In genomic region chr12:103393528-103393927, GRCm38 (mm10) we compare ENCODE assay signal across 13 mouse cellular contexts. TPM values are rescaled to one million over a fixed set of nuclear protein-coding genes. Genes with fewer than 3 reads are reported as not detected.
DNase-seq lines count a peak whose midpoint lies in the region; ATAC-seq and TF ChIP-seq lines count a peak whose summit lies in the region.
"Had no signal": no experiment of that assay in that cellular context is flagged by ENCODE, and none has a peak within 500 bp of the region (broad histone marks: within the 10 kb centered on the region; RNA-seq: fewer than 3 reads in every experiment).

No protein-coding gene starts in this region.

- peaks cover 78% of the 10 kb centered on the region for H3K4me1 ChIP-seq in heart, embryonic 12.5 days (replicated peaks)
- H3K4me1 ChIP-seq in heart, adult 2 months (ENCODE audit: control insufficient read depth, insufficient read depth, low read length) = peaks cover 3% of the 10 kb centered on the region
- peaks cover 3% of the 10 kb centered on the region; the same call in 1 of the 2 replicates for H3K4me1 ChIP-seq in bone marrow, adult 2 months (ENCODE audit: control insufficient read depth, insufficient read depth, low read length)
- H3K4me1 ChIP-seq in midbrain, embryonic 13.5 days (replicated peaks) = peaks cover 13% of the 10 kb centered on the region
- peaks cover 10% of the 10 kb centered on the region; the same call in 1 of the 2 replicates for H3K4me1 ChIP-seq in forebrain, embryonic 12.5 days

- H3K27ac ChIP-seq in heart, embryonic 12.5 days (ENCODE audit: poor library complexity, severe bottlenecking) = peak overlapping the region; percentile 54; the same call in 1 of the 2 replicates
- H3K27ac ChIP-seq in heart, adult 2 months = no peak overlapping the region
- peak overlapping the region; percentile 81 for H3K27ac ChIP-seq in bone marrow, adult 2 months (ENCODE audit: control insufficient read depth, insufficient read depth, low read depth, low read length, poor library complexity)
- no peak overlapping the region for H3K27ac ChIP-seq in midbrain, embryonic 13.5 days
- no peak overlapping the region for H3K27ac ChIP-seq in forebrain, embryonic 12.5 days

- peak; percentile 81 for ATAC-seq in heart, embryonic 12.5 days (ENCODE audit: insufficient number of reproducible peaks, low FRiP score)
- ATAC-seq in granulocyte monocyte progenitor cell, adult 5-6 weeks (replicated peaks; ENCODE audit: poor library complexity, severe bottlenecking) = peak; percentile 45
- peak; percentile 60 for ATAC-seq in megakaryocyte, adult 5-6 weeks (ENCODE audit: poor library complexity, severe bottlenecking)
- ATAC-seq in midbrain, embryonic 13.5 days = no peak
- no peak for ATAC-seq in forebrain, embryonic 12.5 days (ENCODE audit: low FRiP score)

- DNase-seq in heart, adult 2 months = no peak
- DNase-seq in layer of hippocampus, postnatal 10 days (ENCODE audit: low spot score in 2 of 2) = no peak
- DNase-seq: adrenal gland, postnatal 25 days; cerebellum, adult 9-11 months; kidney, postnatal 36 days; lung, adult 18-20 months; thymus, postnatal 36 days had no signal

- no peak for TF ChIP-seq EP300 in heart, adult 2 months (IDR thresholded peaks at IDR 0.05; ENCODE audit: insufficient read depth, low read depth, low read length)

- no peaks in the 10 kb centered on the region for H3K36me3 ChIP-seq in heart, embryonic 12.5 days
- H3K36me3 ChIP-seq in heart, adult 2 months (ENCODE audit: control insufficient read depth, insufficient read depth, low read length) = no peaks in the 10 kb centered on the region
- no peaks in the 10 kb centered on the region for H3K36me3 ChIP-seq in midbrain, embryonic 13.5 days
- H3K36me3 ChIP-seq in forebrain, embryonic 12.5 days (replicated peaks) = no peaks in the 10 kb centered on the region

- peak overlapping the region; percentile 46; the same call in 1 of the 2 replicates for H3K9ac ChIP-seq in heart, embryonic 12.5 days
- H3K9ac ChIP-seq in heart, adult 2 months (ENCODE audit: low read depth, low read length) = no peak overlapping the region
- H3K9ac ChIP-seq in midbrain, embryonic 13.5 days (replicated peaks) = no peak overlapping the region
- H3K9ac ChIP-seq in forebrain, embryonic 12.5 days = no peak overlapping the region

- 26% methylated on average over 6 of the region's 6 CpGs for WGBS in heart, embryonic 12.5 days
- 64% methylated on average over 6 of the region's 6 CpGs for WGBS in heart, adult 2 months
- 38% methylated on average over 6 of the region's 6 CpGs for WGBS in bone marrow, adult 2 months
- 51% methylated on average over 6 of the region's 6 CpGs for WGBS in midbrain, embryonic 13.5 days
- 76% methylated on average over 6 of the region's 6 CpGs for WGBS in forebrain, embryonic 12.5 days

- no peak for TF ChIP-seq CTCF in heart, adult 2 months (IDR thresholded peaks at IDR 0.05)
- no peak for TF ChIP-seq CTCF in bone marrow, adult 2 months (IDR thresholded peaks at IDR 0.05; ENCODE audit: control insufficient read depth, insufficient read depth, low read length)

- no peak for TF ChIP-seq POLR2A in heart, adult 2 months (IDR thresholded peaks at IDR 0.05; ENCODE audit: insufficient read depth, low read depth, low read length)
- no peak for TF ChIP-seq POLR2A in bone marrow, adult 2 months (IDR thresholded peaks at IDR 0.05; ENCODE audit: borderline replicate concordance, control insufficient read depth, low read depth, low read length)

- no peaks in the 10 kb centered on the region for H3K27me3 ChIP-seq in heart, embryonic 12.5 days (replicated peaks)
- H3K27me3 ChIP-seq in heart, adult 2 months (ENCODE audit: control insufficient read depth, insufficient read depth, low read length) = no peaks in the 10 kb centered on the region
- H3K27me3 ChIP-seq in midbrain, embryonic 13.5 days = no peaks in the 10 kb centered on the region
- H3K27me3 ChIP-seq in forebrain, embryonic 12.5 days = no peaks in the 10 kb centered on the region

- H3K79me2 ChIP-seq in heart, adult 2 months (replicated peaks; ENCODE audit: control insufficient read depth, insufficient read depth, low read length) = no peaks in the 10 kb centered on the region

- H3K4me3 ChIP-seq in heart, embryonic 12.5 days = no peak overlapping the region
- no peak overlapping the region for H3K4me3 ChIP-seq in heart, adult 2 months
- H3K4me3 ChIP-seq in bone marrow, adult 2 months (replicated peaks; ENCODE audit: control insufficient read depth, low read depth, low read length) = no peak overlapping the region
- H3K4me3 ChIP-seq in midbrain, embryonic 13.5 days (replicated peaks) = no peak overlapping the region
- no peak overlapping the region for H3K4me3 ChIP-seq in forebrain, embryonic 12.5 days (replicated peaks)

- peak overlapping the region; percentile 12; the same call in 1 of the 2 replicates for H3K4me2 ChIP-seq in heart, embryonic 12.5 days
- H3K4me2 ChIP-seq in midbrain, embryonic 13.5 days (replicated peaks) = no peak overlapping the region
- H3K4me2 ChIP-seq in forebrain, embryonic 12.5 days = no peak overlapping the region

- intact Hi-C loops in heart, adult 2 months (cut with DNase I) = no loop called here

- H3K9me3 ChIP-seq in heart, embryonic 12.5 days (replicated peaks) = no peaks in the 10 kb centered on the region
- H3K9me3 ChIP-seq in midbrain, embryonic 13.5 days = no peaks in the 10 kb centered on the region
- no peaks in the 10 kb centered on the region for H3K9me3 ChIP-seq in forebrain, embryonic 12.5 days

RNA-seq across cellular contexts. Expression of gene Otub2, which starts 5.0 kb away (rescaled TPM):
- 17.7 and 18.4 TPM in 2 replicates for polyA plus RNA-seq in heart, embryonic 12.5 days (2016; fragmentation: Nextera tagmentation; extraction: Ambion mirVana)
- 1 to 10 TPM; 3.1 to 3.2 TPM for total RNA-seq in heart, adult 2 months (2021)
- polyA plus RNA-seq in heart, adult 2 months (2012; rRNA removed) = 4.1 and 6.4 TPM in 2 replicates
- polyA plus RNA-seq in bone marrow, adult 2 months (2011; ENCODE audit: insufficient read depth, insufficient read length, low replicate concordance, missing spikeins) = 9.0 and 13.3 TPM in 2 replicates
- total RNA-seq in granulocyte monocyte progenitor cell, adult 5-6 weeks (2014; fragmentation: Nextera tagmentation) = 0.56 and 0.66 TPM in 2 replicates
- total RNA-seq in granulocyte monocyte progenitor cell, adult 5-6 weeks (2017) = 0.67 and 0.78 TPM in 2 replicates
- total RNA-seq in megakaryocyte, adult 5-6 weeks (2015) = 1.1 and 1.4 TPM in 2 replicates
- 0.77 and 1.1 TPM in 2 replicates for total RNA-seq in megakaryocyte, adult 5-6 weeks (2017)
- 10 to 100 TPM; 32.5 to 33.5 TPM for total RNA-seq in layer of hippocampus, postnatal 10 days (2021)
- 18.3 and 19.6 TPM in 2 replicates for polyA plus RNA-seq in midbrain, embryonic 13.5 days (2015; fragmentation: Nextera tagmentation; extraction: Ambion mirVana)
- polyA plus RNA-seq in forebrain, embryonic 12.5 days (2016; fragmentation: Nextera tagmentation; extraction: Ambion mirVana) = 13.7 and 15.1 TPM in 2 replicates

RNA-seq across cellular contexts. Expression of gene 9330161L09Rik, which starts 14.1 kb away (rescaled TPM):
- 0.39 and 0.46 TPM in 2 replicates for polyA plus RNA-seq in heart, embryonic 12.5 days (2016; fragmentation: Nextera tagmentation; extraction: Ambion mirVana)
- total RNA-seq in heart, adult 2 months (2021) = 1 to 10 TPM; 1.4 to 1.6 TPM
- 0.61 and 1.00 TPM in 2 replicates for polyA plus RNA-seq in heart, adult 2 months (2012; rRNA removed)
- polyA plus RNA-seq in bone marrow, adult 2 months (2011; ENCODE audit: insufficient read depth, insufficient read length, low replicate concordance, missing spikeins) = 0.99 TPM in 1 of 2 replicates, not detected in the other
- total RNA-seq in granulocyte monocyte progenitor cell, adult 5-6 weeks (2014; fragmentation: Nextera tagmentation) = 1.3 and 5.6 TPM in 2 replicates
- total RNA-seq in granulocyte monocyte progenitor cell, adult 5-6 weeks (2017) = 0.31 and 0.52 TPM in 2 replicates
- total RNA-seq in megakaryocyte, adult 5-6 weeks (2015) = 0.94 TPM in 1 of 2 replicates, not detected in the other
- total RNA-seq in megakaryocyte, adult 5-6 weeks (2017) = 0.89 and 1.4 TPM in 2 replicates
- total RNA-seq in layer of hippocampus, postnatal 10 days (2021) = 1 to 10 TPM; 2.5 to 2.8 TPM
- 0.68 and 1.2 TPM in 2 replicates for polyA plus RNA-seq in midbrain, embryonic 13.5 days (2015; fragmentation: Nextera tagmentation; extraction: Ambion mirVana)
- 0.38 and 0.87 TPM in 2 replicates for polyA plus RNA-seq in forebrain, embryonic 12.5 days (2016; fragmentation: Nextera tagmentation; extraction: Ambion mirVana)

RNA-seq across cellular contexts. Expression of gene Ddx24, which starts 32.1 kb away (rescaled TPM):
- polyA plus RNA-seq in heart, embryonic 12.5 days (2016; fragmentation: Nextera tagmentation; extraction: Ambion mirVana) = 72.3 and 78.7 TPM in 2 replicates
- 10 to 100 TPM; 85.3 to 89.3 TPM for total RNA-seq in heart, adult 2 months (2021)
- 30.2 and 46.0 TPM in 2 replicates for polyA plus RNA-seq in heart, adult 2 months (2012; rRNA removed)
- polyA plus RNA-seq in bone marrow, adult 2 months (2011; ENCODE audit: insufficient read depth, insufficient read length, low replicate concordance, missing spikeins) = 23.2 and 40.5 TPM in 2 replicates
- 54.0 and 66.7 TPM in 2 replicates for total RNA-seq in granulocyte monocyte progenitor cell, adult 5-6 weeks (2014; fragmentation: Nextera tagmentation)
- 91.4 and 103 TPM in 2 replicates for total RNA-seq in granulocyte monocyte progenitor cell, adult 5-6 weeks (2017)
- 53.0 and 58.9 TPM in 2 replicates for total RNA-seq in megakaryocyte, adult 5-6 weeks (2015)
- total RNA-seq in megakaryocyte, adult 5-6 weeks (2017) = 63.8 and 73.0 TPM in 2 replicates
- 100 to 1,000 TPM; 163 to 172 TPM for total RNA-seq in layer of hippocampus, postnatal 10 days (2021)
- polyA plus RNA-seq in midbrain, embryonic 13.5 days (2015; fragmentation: Nextera tagmentation; extraction: Ambion mirVana) = 138 and 163 TPM in 2 replicates
- polyA plus RNA-seq in forebrain, embryonic 12.5 days (2016; fragmentation: Nextera tagmentation; extraction: Ambion mirVana) = 127 and 134 TPM in 2 replicates

RNA-seq across cellular contexts. Expression of gene Asb2, which starts 37.7 kb away (rescaled TPM):
- 218 TPM in 2 replicates for polyA plus RNA-seq in heart, embryonic 12.5 days (2016; fragmentation: Nextera tagmentation; extraction: Ambion mirVana)
- 100 to 1,000 TPM; 419 to 533 TPM for total RNA-seq in heart, adult 2 months (2021)
- polyA plus RNA-seq in heart, adult 2 months (2012; rRNA removed) = 505 and 541 TPM in 2 replicates
- polyA plus RNA-seq in bone marrow, adult 2 months (2011; ENCODE audit: insufficient read depth, insufficient read length, low replicate concordance, missing spikeins) = 2.8 TPM in 2 replicates
- total RNA-seq in granulocyte monocyte progenitor cell, adult 5-6 weeks (2014; fragmentation: Nextera tagmentation) = not detected in 2 replicates
- total RNA-seq in granulocyte monocyte progenitor cell, adult 5-6 weeks (2017) = 0.41 TPM in 1 of 2 replicates, not detected in the other
- total RNA-seq in megakaryocyte, adult 5-6 weeks (2015) = 0.11 and 0.27 TPM in 2 replicates
- total RNA-seq in megakaryocyte, adult 5-6 weeks (2017) = 0.33 TPM in 1 of 2 replicates, not detected in the other
- 1 to 10 TPM; 1.8 to 2.6 TPM for total RNA-seq in layer of hippocampus, postnatal 10 days (2021)
- 0.57 and 0.82 TPM in 2 replicates for polyA plus RNA-seq in midbrain, embryonic 13.5 days (2015; fragmentation: Nextera tagmentation; extraction: Ambion mirVana)
- polyA plus RNA-seq in forebrain, embryonic 12.5 days (2016; fragmentation: Nextera tagmentation; extraction: Ambion mirVana) = 0.56 and 0.65 TPM in 2 replicates

RNA-seq across cellular contexts. Expression of gene Ifi27, which starts 40.5 kb away (rescaled TPM):
- polyA plus RNA-seq in heart, embryonic 12.5 days (2016; fragmentation: Nextera tagmentation; extraction: Ambion mirVana) = 23.7 and 26.3 TPM in 2 replicates
- total RNA-seq in heart, adult 2 months (2021) = 10 to 100 TPM; 56.3 to 68.8 TPM
- polyA plus RNA-seq in heart, adult 2 months (2012; rRNA removed) = 175 and 210 TPM in 2 replicates
- polyA plus RNA-seq in bone marrow, adult 2 months (2011; ENCODE audit: insufficient read depth, insufficient read length, low replicate concordance, missing spikeins) = 114 and 211 TPM in 2 replicates
- total RNA-seq in granulocyte monocyte progenitor cell, adult 5-6 weeks (2014; fragmentation: Nextera tagmentation) = 57.2 and 75.3 TPM in 2 replicates
- 24.0 and 53.0 TPM in 2 replicates for total RNA-seq in granulocyte monocyte progenitor cell, adult 5-6 weeks (2017)
- 46.3 and 55.9 TPM in 2 replicates for total RNA-seq in megakaryocyte, adult 5-6 weeks (2015)
- 19.3 and 26.8 TPM in 2 replicates for total RNA-seq in megakaryocyte, adult 5-6 weeks (2017)
- 10 to 100 TPM; 41.7 to 46.5 TPM for total RNA-seq in layer of hippocampus, postnatal 10 days (2021)
- polyA plus RNA-seq in midbrain, embryonic 13.5 days (2015; fragmentation: Nextera tagmentation; extraction: Ambion mirVana) = 5.2 and 6.2 TPM in 2 replicates
- polyA plus RNA-seq in forebrain, embryonic 12.5 days (2016; fragmentation: Nextera tagmentation; extraction: Ambion mirVana) = 3.7 and 4.0 TPM in 2 replicates

Comparison
In these comparisons a context has a peak if more than half of its experiments do, and no peak if none do; other contexts are left out.
1. H3K27ac ChIP-seq: peak in heart, embryonic 12.5 days (single experiment) and bone marrow, adult 2 months (single experiment); none in heart, adult 2 months (single experiment), midbrain, embryonic 13.5 days (single experiment) and forebrain, embryonic 12.5 days (single experiment).
2. ATAC-seq: peak in heart, embryonic 12.5 days (single experiment), granulocyte monocyte progenitor cell, adult 5-6 weeks (single experiment) and megakaryocyte, adult 5-6 weeks (single experiment); none in midbrain, embryonic 13.5 days (single experiment) and forebrain, embryonic 12.5 days (single experiment).